Mouse (Mus musculus) neural tube, embryonic 10.5 days (tissue): Measurements from ENCODE around the gene Ddo.

Source experiments
- DNase-seq: peaks from one replicate; pipeline ENCODE4 v3.0.0-alpha.2; 2017; ENCODE audit warnings: low spot score; ENCODE audit errors: extremely low spot score

The Ddo gene

DNA sequence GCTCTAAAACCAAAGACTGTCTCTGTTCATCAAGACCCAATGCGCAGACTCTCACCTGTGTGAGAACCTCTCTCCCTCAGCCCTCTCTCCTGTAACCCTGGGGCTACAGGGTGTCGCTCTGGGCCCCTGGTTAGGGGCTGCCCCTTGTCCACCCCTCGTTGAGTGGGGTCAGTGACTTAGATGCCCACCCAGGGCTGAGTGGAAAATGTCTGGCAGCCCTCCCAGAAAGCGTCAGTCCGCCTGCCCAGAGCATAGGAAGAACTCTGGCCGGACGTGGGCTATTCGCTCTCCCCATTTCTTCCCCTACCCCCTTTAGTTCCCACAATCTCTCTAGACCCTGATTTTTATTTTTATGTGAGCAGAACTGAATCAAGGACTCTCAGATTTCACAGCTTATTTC lies 86.5 kb downstream of the Ddo start:
- DNase-seq: no peak

DNA sequence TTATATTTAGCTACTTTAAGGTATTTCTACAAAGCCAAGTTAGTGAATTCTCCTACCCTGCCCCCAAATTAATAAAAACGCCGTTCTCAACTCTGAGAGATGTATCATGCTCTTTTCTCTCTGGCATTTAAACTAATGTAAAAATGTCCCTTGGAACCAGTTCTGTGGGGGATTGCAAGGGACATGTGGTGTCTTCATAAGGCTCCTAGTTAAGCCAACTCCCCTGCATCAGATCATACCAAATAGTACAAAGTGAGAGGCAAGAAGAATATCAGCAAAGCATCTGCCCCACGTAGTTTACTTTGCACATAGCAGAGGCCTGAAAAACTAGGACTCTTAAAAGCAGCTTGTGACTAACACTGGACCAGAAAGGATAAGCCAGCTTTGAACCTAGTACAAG lies 86.9 kb downstream of the Ddo start:
- DNase-seq: no peak

DNA sequence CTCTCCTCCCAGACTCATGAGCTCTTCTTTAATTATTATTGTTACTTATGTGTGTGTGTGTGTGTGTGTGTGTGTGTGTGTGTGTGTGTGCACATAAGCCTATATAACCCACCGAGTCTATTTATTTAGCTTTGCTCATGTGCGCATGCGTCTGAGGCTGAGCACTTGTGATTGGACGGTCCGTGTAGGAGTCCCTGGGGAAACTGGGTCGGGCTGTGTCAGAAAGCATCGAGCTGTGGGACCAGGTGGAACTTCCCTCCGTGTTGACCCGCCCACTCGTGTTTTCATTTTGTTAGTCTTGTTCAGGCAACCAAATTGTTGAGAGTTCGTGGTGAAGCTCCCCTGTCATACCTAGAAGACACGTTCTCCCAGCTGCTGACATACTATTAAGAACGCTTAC lies 88.6 kb downstream of the Ddo start:
- no peak for DNase-seq

DNA sequence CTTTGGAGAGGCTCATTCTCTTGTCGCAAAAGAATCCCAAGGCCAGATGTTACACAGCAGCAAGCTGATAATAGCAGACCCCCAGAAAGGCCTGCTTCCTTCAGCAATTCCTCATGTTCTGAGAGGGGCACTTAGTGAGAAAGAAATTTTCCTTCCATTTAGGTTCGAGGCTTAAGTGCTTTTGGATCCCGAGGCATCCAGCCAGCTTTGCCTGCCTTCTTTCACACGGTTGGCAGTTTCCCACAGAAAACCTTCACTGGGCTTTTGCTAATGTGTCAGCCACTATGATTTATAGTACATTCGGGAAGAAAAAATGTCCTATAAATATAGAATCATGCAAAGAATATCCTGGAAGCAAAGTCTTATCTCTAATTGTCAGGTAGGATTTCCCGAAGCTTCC lies 89.3 kb downstream of the Ddo start:
- DNase-seq: no peak

DNA sequence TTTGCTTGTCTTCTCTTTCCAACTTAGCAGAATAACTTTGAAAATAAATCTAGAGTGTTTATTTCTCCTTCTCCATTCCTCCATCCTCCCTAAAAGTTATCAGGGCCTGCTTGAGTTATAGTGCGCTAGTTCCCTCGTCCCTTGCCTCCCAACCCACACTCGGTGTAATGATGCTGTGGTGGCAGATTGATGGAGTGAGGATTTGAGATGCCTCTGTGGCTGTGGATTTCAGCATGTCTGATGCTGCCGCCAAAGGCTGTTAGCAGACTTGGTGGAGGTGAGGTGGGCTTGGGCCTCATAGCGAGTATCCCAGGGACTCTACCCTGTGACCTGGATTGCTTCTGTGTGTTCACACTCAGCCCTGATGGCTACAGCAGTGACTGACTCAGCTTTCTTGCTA lies 91.1 kb downstream of the Ddo start:
- no peak for DNase-seq

DNA sequence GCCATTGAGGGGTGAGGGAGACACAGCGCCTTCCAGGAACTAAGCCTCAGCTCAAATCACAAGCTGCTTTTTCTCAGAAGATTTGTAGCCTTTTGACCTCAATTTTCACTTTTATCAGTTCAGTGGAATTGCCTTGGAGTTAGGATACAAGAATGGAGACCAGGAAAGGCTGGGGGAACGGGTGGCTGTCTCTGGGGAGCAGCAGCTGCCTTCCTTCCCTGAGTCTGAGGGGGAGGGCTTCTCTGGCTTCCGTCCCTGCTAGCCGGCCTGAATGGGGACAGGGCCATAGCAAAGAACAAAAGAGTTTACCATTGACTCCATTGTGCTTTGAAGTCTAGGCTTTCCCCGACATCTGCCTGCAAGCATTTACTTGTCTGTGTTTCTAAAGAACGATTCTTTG lies 94.5 kb downstream of the Ddo start:
- no peak for DNase-seq

DNA sequence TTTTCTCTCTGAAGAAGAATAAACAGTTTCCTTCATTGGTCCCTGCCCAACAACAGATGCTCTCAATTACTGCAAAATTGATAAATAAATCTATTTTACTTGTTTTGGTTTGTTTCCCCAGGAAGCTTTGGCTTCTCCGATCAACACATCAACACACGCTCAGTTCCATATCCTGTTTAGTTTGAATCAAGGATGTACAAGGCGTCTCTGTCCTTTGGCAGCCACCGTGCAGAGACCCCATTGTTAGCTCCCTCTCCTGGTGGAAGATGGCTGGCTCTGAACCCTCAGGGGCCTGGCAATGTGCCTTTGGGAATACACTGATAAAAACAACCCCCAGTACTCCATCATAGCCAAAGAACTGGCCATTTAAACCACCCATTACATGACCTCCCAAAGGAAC lies 95.3 kb downstream of the Ddo start:
- no peak for DNase-seq

DNA sequence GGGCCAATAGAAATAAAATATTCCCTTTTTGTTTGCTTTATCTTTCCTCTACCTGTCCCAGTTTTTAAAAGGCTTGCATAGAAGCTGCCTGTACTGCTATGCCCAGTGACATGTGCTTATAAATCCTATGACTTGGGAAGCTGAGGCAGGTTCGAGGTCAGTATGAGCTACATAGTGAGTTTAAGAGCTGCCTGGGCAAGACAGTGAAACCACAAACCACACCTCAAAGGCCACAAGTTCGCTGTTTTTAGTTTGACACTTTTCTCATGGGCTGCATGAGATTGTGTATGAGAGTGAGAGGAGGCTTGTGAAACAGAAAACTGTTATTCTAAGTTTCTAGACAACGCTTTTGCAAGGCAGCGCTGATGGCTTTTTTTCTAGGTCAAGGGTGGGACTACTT lies 95.7 kb downstream of the Ddo start:
- no peak for DNase-seq

DNA sequence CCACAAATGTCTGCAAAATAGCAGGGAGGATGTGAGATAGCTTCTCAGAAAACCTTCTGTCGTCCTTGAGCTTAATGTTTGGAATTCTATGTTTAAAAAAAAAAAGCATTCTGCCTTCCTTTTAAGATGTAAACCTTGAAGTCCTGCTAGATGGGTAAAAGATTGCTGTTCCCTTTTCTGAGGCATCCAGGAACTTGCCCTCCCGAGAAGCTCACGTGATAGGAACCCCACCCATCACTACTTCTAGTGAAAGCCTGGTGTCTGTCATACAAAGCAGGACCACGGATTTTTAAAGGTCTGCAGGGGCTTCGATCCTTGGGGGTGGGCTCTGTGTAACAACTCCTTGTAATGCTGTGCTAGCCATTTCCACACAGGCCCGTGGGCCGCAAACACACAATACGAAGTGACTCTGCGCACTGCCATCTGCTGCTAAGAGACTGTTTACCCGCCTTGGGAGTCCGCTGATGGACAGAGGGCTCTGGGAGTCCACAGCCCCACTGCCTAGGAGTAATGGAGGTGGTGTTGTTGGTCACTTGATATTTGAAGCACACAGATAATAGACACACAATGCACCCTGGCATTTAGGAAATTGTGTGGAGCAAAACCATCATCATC lies 96.6 kb downstream of the Ddo start:
- DNase-seq: no peak

DNA sequence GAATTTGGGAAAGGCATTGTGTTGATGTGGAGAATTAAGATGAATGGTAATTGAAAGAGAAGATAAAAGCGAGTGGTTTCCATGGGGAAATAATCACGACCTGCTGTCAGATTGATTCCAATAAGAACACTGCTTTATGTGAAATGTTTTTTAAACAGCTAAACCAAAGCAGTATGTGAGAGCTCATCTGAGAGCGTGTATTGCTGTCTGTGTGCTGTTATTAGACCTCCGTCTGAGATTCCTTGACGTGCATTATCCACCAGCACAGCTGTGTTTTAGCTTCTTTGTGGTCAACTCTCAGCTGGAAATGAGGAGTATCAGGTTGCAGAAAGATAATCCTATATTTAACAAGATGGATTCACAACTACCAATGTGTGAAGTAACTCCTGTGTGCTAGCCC lies 97.2 kb downstream of the Ddo start:
- no peak for DNase-seq

DNA sequence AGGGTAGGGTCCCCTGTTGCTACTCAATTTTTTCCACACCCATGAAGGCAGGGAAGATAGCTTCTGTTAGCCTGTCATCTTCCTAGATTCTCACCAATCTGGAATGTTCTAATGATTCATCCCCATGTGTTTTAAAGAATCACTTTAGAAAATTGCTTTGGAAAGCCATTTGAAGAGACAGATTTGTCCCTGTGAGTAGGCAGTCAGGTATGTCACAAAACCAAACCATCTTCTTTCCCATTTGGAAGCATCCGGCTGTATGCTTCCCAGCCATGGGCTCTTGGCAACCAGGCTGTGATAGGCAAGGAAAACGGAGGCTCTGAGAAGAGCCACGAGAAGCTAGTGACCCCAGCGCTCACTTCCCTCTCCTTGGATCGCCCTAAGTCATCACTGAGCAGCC lies 100.4 kb downstream of the Ddo start:
- no peak for DNase-seq
